Mouse (Mus musculus): ENCODE measurements around the gene Gng2. TPM values are rescaled to one million over a fixed set of nuclear protein-coding genes. Genes with fewer than 3 reads are reported as not detected.

Gng2 gene
- polyA plus RNA-seq, 1 experiment from 2014 or later = 11.6 TPM

- Histone ChIP-seq H3K27me3 (ENCODE audit: control insufficient read depth, insufficient read depth, low read depth, low read length) (peaks cover 5% of the 10 kb centered on the region; the same call in 1 of the 2 replicates), H3K36me3 (ENCODE audit: control insufficient read depth, insufficient read depth) (no peaks in the 10 kb centered on the region), H3K4me3 (ENCODE audit: low read depth, low read length) (no peak overlapping the region), H3K4me2 (ENCODE audit: low read depth, low read length) (peak overlapping the region; percentile 15; the same call in 1 of the 2 replicates), H3K4me1 (ENCODE audit: control insufficient read depth, low read depth, low read length) (no peaks in the 10 kb centered on the region), H3K9me3 (replicated peaks; ENCODE audit: control insufficient read depth, low read length) (no peaks in the 10 kb centered on the region), H3K27ac (ENCODE audit: low read length) (peak overlapping the region; percentile 68), H3K9ac (ENCODE audit: low read depth, low read length) (no peak overlapping the region)
- WGBS (ENCODE audit: insufficient replicate concordance) = 5% methylated on average over 13 of the region's 13 CpGs
- 0 out of 2 replicates have a peak, but pooled peaks have one; percentile 39 for ATAC-seq (ENCODE audit: low read depth)
These were observed 9.4 kb upstream of the Gng2 start for GRCm38 (mm10) chr14:19986614-19987357.

- H3K27me3 ChIP-seq (ENCODE audit: control insufficient read depth, insufficient read depth, low read depth, low read length) = peaks cover 5% of the 10 kb centered on the region; the same call in 1 of the 2 replicates
- H3K4me1 ChIP-seq (ENCODE audit: control insufficient read depth, low read depth, low read length) = no peaks in the 10 kb centered on the region
- peak overlapping the region; percentile 14; the same call in 1 of the 2 replicates for H3K4me3 ChIP-seq (ENCODE audit: low read depth, low read length)
- ATAC-seq (ENCODE audit: low read depth) = no peak
- no peaks in the 10 kb centered on the region for H3K9me3 ChIP-seq (replicated peaks; ENCODE audit: control insufficient read depth, low read length)
- H3K27ac ChIP-seq (ENCODE audit: low read length) = peak overlapping the region; percentile 68
- H3K36me3 ChIP-seq (ENCODE audit: control insufficient read depth, insufficient read depth) = no peaks in the 10 kb centered on the region
- 23% methylated on average over 8 of the region's 8 CpGs for WGBS (ENCODE audit: insufficient replicate concordance)
- peak overlapping the region; percentile 24; the same call in 1 of the 2 replicates for H3K4me2 ChIP-seq (ENCODE audit: low read depth, low read length)
- no peak overlapping the region for H3K9ac ChIP-seq (ENCODE audit: low read depth, low read length)
These were observed 8.6 kb upstream of the Gng2 start for GRCm38 (mm10) chr14:19985912-19986613.

GRCm38 (mm10) chr14:19985107-19985911, 7.9 kb upstream of the Gng2 start:
- no peak overlapping the region for H3K9ac ChIP-seq (ENCODE audit: low read depth, low read length)
- peaks cover 5% of the 10 kb centered on the region; the same call in 1 of the 2 replicates for H3K27me3 ChIP-seq (ENCODE audit: control insufficient read depth, insufficient read depth, low read depth, low read length)
- peak overlapping the region; percentile 14; the same call in 1 of the 2 replicates for H3K4me3 ChIP-seq (ENCODE audit: low read depth, low read length)
- H3K27ac ChIP-seq (ENCODE audit: low read length) = peak overlapping the region; percentile 35
- H3K36me3 ChIP-seq (ENCODE audit: control insufficient read depth, insufficient read depth) = no peaks in the 10 kb centered on the region
- H3K4me2 ChIP-seq (ENCODE audit: low read depth, low read length) = peak overlapping the region; percentile 24
- no peaks in the 10 kb centered on the region for H3K4me1 ChIP-seq (ENCODE audit: control insufficient read depth, low read depth, low read length)
- peak; percentile 50; the same call in 1 of the 2 replicates for ATAC-seq (ENCODE audit: low read depth)
- whole genome bisulfite sequencing (ENCODE audit: insufficient replicate concordance) = 5% methylated on average over 13 of the region's 13 CpGs
- H3K9me3 ChIP-seq (replicated peaks; ENCODE audit: control insufficient read depth, low read length) = no peaks in the 10 kb centered on the region

GRCm38 (mm10) chr14:19976421-19977270, 781 bp downstream of the Gng2 start:
- Histone ChIP-seq H3K36me3 (ENCODE audit: control insufficient read depth, insufficient read depth) (no peaks in the 10 kb centered on the region), H3K4me1 (ENCODE audit: control insufficient read depth, low read depth, low read length) (peaks cover 4% of the 10 kb centered on the region), H3K9me3 (replicated peaks; ENCODE audit: control insufficient read depth, low read length) (no peaks in the 10 kb centered on the region), H3K9ac (ENCODE audit: low read depth, low read length) (peak overlapping the region; percentile 16; the same call in 1 of the 2 replicates), H3K4me2 (ENCODE audit: low read depth, low read length) (peak overlapping the region; percentile 50), H3K27ac (ENCODE audit: low read length) (peak overlapping the region; percentile 44; the same call in 1 of the 2 replicates), H3K27me3 (ENCODE audit: control insufficient read depth, insufficient read depth, low read depth, low read length) (peaks cover 20% of the 10 kb centered on the region), H3K4me3 (ENCODE audit: low read depth, low read length) (peak overlapping the region; percentile 51)
- peak; percentile 89 for ATAC-seq (ENCODE audit: low read depth)
- WGBS (ENCODE audit: insufficient replicate concordance) = under 1% methylated on average over 24 of the region's 24 CpGs

GRCm38 (mm10) chr14:19974978-19975493, 2.4 kb downstream of the Gng2 start:
- Histone ChIP-seq H3K4me1 (ENCODE audit: control insufficient read depth, low read depth, low read length) (peaks cover 4% of the 10 kb centered on the region), H3K27ac (ENCODE audit: low read length) (peak overlapping the region; percentile 50), H3K27me3 (ENCODE audit: control insufficient read depth, insufficient read depth, low read depth, low read length) (peaks cover 20% of the 10 kb centered on the region), H3K36me3 (ENCODE audit: control insufficient read depth, insufficient read depth) (no peaks in the 10 kb centered on the region), H3K9me3 (replicated peaks; ENCODE audit: control insufficient read depth, low read length) (no peaks in the 10 kb centered on the region), H3K4me3 (ENCODE audit: low read depth, low read length) (peak overlapping the region; percentile 21), H3K4me2 (ENCODE audit: low read depth, low read length) (peak overlapping the region; percentile 37), H3K9ac (ENCODE audit: low read depth, low read length) (no peak overlapping the region)
- ATAC-seq (ENCODE audit: low read depth) = no peak
- WGBS (ENCODE audit: insufficient replicate concordance) = 17% methylated on average over 11 of the region's 11 CpGs

GRCm38 (mm10) chr14:19974429-19974828, 3.0 kb downstream of the Gng2 start:
- Histone ChIP-seq H3K9me3 (replicated peaks; ENCODE audit: control insufficient read depth, low read length) (no peaks in the 10 kb centered on the region), H3K4me3 (ENCODE audit: low read depth, low read length) (no peak overlapping the region), H3K4me1 (ENCODE audit: control insufficient read depth, low read depth, low read length) (peaks cover 4% of the 10 kb centered on the region), H3K4me2 (ENCODE audit: low read depth, low read length) (no peak overlapping the region), H3K36me3 (ENCODE audit: control insufficient read depth, insufficient read depth) (no peaks in the 10 kb centered on the region), H3K27me3 (ENCODE audit: control insufficient read depth, insufficient read depth, low read depth, low read length) (peaks cover 20% of the 10 kb centered on the region), H3K27ac (ENCODE audit: low read length) (no peak overlapping the region), H3K9ac (ENCODE audit: low read depth, low read length) (no peak overlapping the region)
- WGBS (ENCODE audit: insufficient replicate concordance) = 55% methylated on average over 5 of the region's 5 CpGs
- ATAC-seq (ENCODE audit: low read depth) = no peak

GRCm38 (mm10) chr14:19972316-19973029, 5.0 kb downstream of the Gng2 start:
- H3K9me3 ChIP-seq (replicated peaks; ENCODE audit: control insufficient read depth, low read length) = no peaks in the 10 kb centered on the region
- no peak overlapping the region for H3K4me2 ChIP-seq (ENCODE audit: low read depth, low read length)
- no peak overlapping the region for H3K27ac ChIP-seq (ENCODE audit: low read length)
- WGBS (ENCODE audit: insufficient replicate concordance) = 39% methylated on average over 13 of the region's 13 CpGs
- no peaks in the 10 kb centered on the region for H3K36me3 ChIP-seq (ENCODE audit: control insufficient read depth, insufficient read depth)
- ATAC-seq (ENCODE audit: low read depth) = no peak
- H3K9ac ChIP-seq (ENCODE audit: low read depth, low read length) = no peak overlapping the region
- peaks cover 13% of the 10 kb centered on the region for H3K27me3 ChIP-seq (ENCODE audit: control insufficient read depth, insufficient read depth, low read depth, low read length)
- H3K4me1 ChIP-seq (ENCODE audit: control insufficient read depth, low read depth, low read length) = peaks cover 4% of the 10 kb centered on the region
- no peak overlapping the region for H3K4me3 ChIP-seq (ENCODE audit: low read depth, low read length)

All from liver, embryonic 16.5 days (tissue).